Mouse (Mus musculus) bone marrow macrophage, adult 2 months (primary cell): ENCODE results near the gene Lcn11.

Source experiments
- CTCF ChIP-seq: IDR thresholded peaks from 2 replicates; pipeline ENCODE4 v1.5.1; 2012; ENCODE audit warnings: low read depth, mild to moderate bottlenecking, low read length, moderate library complexity
- POLR2A ChIP-seq: IDR thresholded peaks from 2 replicates; pipeline ENCODE4 v1.6.1; 2012; ENCODE audit warnings: mild to moderate bottlenecking, low read depth, low read length, borderline replicate concordance

DNA sequence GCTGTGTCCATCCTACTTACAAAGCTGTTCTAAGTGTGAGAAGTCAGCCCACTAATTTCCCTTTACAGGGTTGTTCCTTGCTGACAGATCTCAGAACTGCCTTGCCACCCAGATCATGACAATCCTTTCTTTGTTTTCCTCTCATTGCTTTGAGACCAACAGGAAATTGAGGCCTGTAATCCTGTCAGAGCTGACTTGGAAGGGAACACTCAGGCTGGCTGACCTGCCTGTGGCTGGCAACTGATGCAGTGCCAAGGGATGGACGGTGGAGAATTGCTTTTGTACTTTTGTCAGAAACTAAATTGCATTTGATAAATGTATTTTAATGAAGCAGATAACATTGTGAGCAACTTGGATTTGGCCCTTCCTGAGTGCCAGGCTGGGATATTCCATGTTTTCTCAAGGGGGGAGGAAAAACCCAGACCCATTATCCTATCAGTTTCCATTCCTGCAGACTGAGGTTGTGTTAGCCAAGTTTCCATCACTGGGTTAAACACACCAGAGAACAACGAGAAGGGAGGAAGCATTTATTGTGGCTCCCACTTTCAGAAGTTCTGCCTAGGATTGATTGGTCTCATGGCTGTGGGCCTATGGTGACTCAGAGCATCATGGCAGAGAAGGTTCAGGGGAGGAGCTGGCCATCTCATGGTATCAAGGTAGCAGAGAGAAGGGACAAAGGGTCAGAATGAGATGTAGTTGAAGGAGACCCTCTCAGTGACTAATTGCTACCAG is 43.5 kb upstream of the Lcn11 start:
- TF ChIP-seq CTCF (no peak), POLR2A (no peak)
